Mouse (Mus musculus) CD4-positive naive resting alpha-beta T cell, adult 76 days (primary cell): ENCODE data around the gene Olfr401. TPM values are rescaled to one million over a fixed set of nuclear protein-coding genes. Genes with fewer than 3 reads are reported as not detected.

Source experiments
- total RNA-seq: library from RNA; stranded (reverse); gene quantifications from one replicate; pipeline ENCODE4 v1.2.4, GENCODE M21; 2023

Olfr401 gene
- not detected for total RNA-seq

GRCm38 (mm10) chr11:74113412-74113811 is at the start of gene Olfr401:
TSS of gene Olfr401 (plus strand) at chr11:74113712.

GRCm38 (mm10) chr11:74069655-74070054 is 43.9 kb upstream of the Olfr401 start, which contains the start of gene Zfp616:
TSS of gene Zfp616 (plus strand) at chr11:74069955.

GRCm38 (mm10) chr11:74153229-74153628 is 39.7 kb downstream of the Olfr401 start, which contains the start of gene Olfr402:
TSS of gene Olfr402 (plus strand) at chr11:74153529.

Other genes with a start within 250 kb of the Olfr401 start
- gene Olfr394, start 222.9 kb upstream of the Olfr401 start, total RNA-seq = not detected
- not detected for gene Olfr395, start 204.4 kb upstream of the Olfr401 start, total RNA-seq
- gene Olfr23, start 177.0 kb upstream of the Olfr401 start, total RNA-seq = not detected
- gene Olfr397, start 152.9 kb upstream of the Olfr401 start, total RNA-seq = not detected
- not detected for gene Olfr398, start 123.3 kb upstream of the Olfr401 start, total RNA-seq
- gene Olfr139, start 57.2 kb upstream of the Olfr401 start, total RNA-seq = not detected
- gene Olfr399, start 57.1 kb upstream of the Olfr401 start, total RNA-seq = not detected
- gene Zfp616, start 43.8 kb upstream of the Olfr401 start, total RNA-seq = not detected
- gene Olfr402, start 39.8 kb downstream of the Olfr401 start, total RNA-seq = not detected
- gene Olfr403, start 72.5 kb downstream of the Olfr401 start, total RNA-seq = not detected
- not detected for gene Olfr43, start 97.7 kb downstream of the Olfr401 start, total RNA-seq
- gene Olfr406, start 146.1 kb downstream of the Olfr401 start, total RNA-seq = not detected
- gene Olfr59, start 170.0 kb downstream of the Olfr401 start, total RNA-seq = not detected
- not detected for gene Olfr410, start 224.3 kb downstream of the Olfr401 start, total RNA-seq
- gene Olfr411, start 238.9 kb downstream of the Olfr401 start, total RNA-seq = not detected
- not detected for gene Olfr412, start 248.4 kb downstream of the Olfr401 start, total RNA-seq